Mouse (Mus musculus) C2C12 (cell line): ENCODE data around the gene Actrt2. TPM values are rescaled to one million over a fixed set of nuclear protein-coding genes. Genes with fewer than 3 reads are reported as not detected.

Experiments used
- H3K27me3 ChIP-seq: one replicate; pipeline ENCODE4 v1.6.1; 2011; ENCODE audit not compliant: control insufficient read depth, insufficient read depth, insufficient read length
- H3K36me3 ChIP-seq: one replicate; pipeline ENCODE4 v1.6.1; 2011; ENCODE audit not compliant: control insufficient read depth, insufficient read depth
- H3K4me3 ChIP-seq: one replicate; pipeline ENCODE4 v1.5.1; 2011; ENCODE audit warnings: mild to moderate bottlenecking, control low read depth; ENCODE audit not compliant: poor library complexity, insufficient read depth, severe bottlenecking
- H3K79me2 ChIP-seq: one replicate; pipeline ENCODE4 v1.6.1; 2011; ENCODE audit not compliant: control insufficient read depth, insufficient read depth
- H3K79me3 ChIP-seq: one replicate; pipeline ENCODE4 v1.6.1; 2011; ENCODE audit warnings: low read depth, control low read depth
- H3ac ChIP-seq: one replicate; pipeline ENCODE3; 2011; ENCODE audit warnings: low read depth; ENCODE audit not compliant: control insufficient read depth, insufficient read length
- CEBPB ChIP-seq: IDR thresholded peaks from one replicate; pipeline ENCODE4 v1.6.1; 2011; ENCODE audit warnings: low read depth, mild to moderate bottlenecking, control low read depth, moderate library complexity
- CTCF ChIP-seq: IDR thresholded peaks from one replicate; pipeline ENCODE4 v1.5.1; 2011; ENCODE audit not compliant: control insufficient read depth, insufficient read depth, insufficient read length
- FOSL1 ChIP-seq: IDR thresholded peaks from one replicate; pipeline ENCODE4 v1.8.0; 2011; ENCODE audit warnings: mild to moderate bottlenecking, low read length; ENCODE audit not compliant: poor library complexity, insufficient read depth, severe bottlenecking
- MAX ChIP-seq: IDR thresholded peaks from one replicate; pipeline ENCODE4 v1.6.1; 2011; ENCODE audit warnings: mild to moderate bottlenecking, control low read depth
- MYOD1 ChIP-seq: IDR thresholded peaks from one replicate; pipeline ENCODE4 v1.6.1; 2011; ENCODE audit warnings: low read depth; ENCODE audit not compliant: control insufficient read depth, insufficient read length
- MYOG ChIP-seq: IDR thresholded peaks from one replicate; pipeline ENCODE4 v1.6.1; 2011; ENCODE audit not compliant: control insufficient read depth, insufficient read length; ENCODE audit errors: extremely low read depth
- USF1 ChIP-seq: IDR thresholded peaks from one replicate; pipeline ENCODE4 v1.6.1; 2011; ENCODE audit warnings: low read depth, mild to moderate bottlenecking, control low read depth, moderate library complexity
- polyA plus RNA-seq: library from polyadenylated mRNA; unstranded; fragments of >200 nt; fragmentation: generic; extraction: Trizol; gene quantifications from one replicate; pipeline ENCODE4 v1.2.1, GENCODE M21; 2012; ENCODE audit warnings: missing spikeins

The Actrt2 gene
- polyA plus RNA-seq, 1 experiment = not detected

GRCm38 (mm10) chr4:154700436-154700835 lies 32.8 kb upstream of the Actrt2 start:
- no peaks in the 10 kb centered on the region for H3K36me3 ChIP-seq
- no peak overlapping the region for H3ac ChIP-seq
- H3K4me3 ChIP-seq = no peak overlapping the region
- no peak for TF ChIP-seq MYOD1
- TF ChIP-seq FOSL1 = no peak
- no peak for TF ChIP-seq CTCF
- no peak for TF ChIP-seq CEBPB
- TF ChIP-seq MAX = no peak
- TF ChIP-seq MYOG = no peak
- no peak for TF ChIP-seq USF1
- no peaks in the 10 kb centered on the region for H3K79me3 ChIP-seq
- H3K79me2 ChIP-seq = no peaks in the 10 kb centered on the region
- H3K27me3 ChIP-seq = no peaks in the 10 kb centered on the region

GRCm38 (mm10) chr4:154699236-154699635 lies 31.6 kb upstream of the Actrt2 start:
- TF ChIP-seq MYOD1 = no peak
- no peak for TF ChIP-seq MYOG
- TF ChIP-seq USF1 = no peak
- TF ChIP-seq FOSL1 = no peak
- TF ChIP-seq MAX = no peak
- TF ChIP-seq CEBPB = no peak
- no peak for TF ChIP-seq CTCF
- Histone ChIP-seq H3K36me3 (no peaks in the 10 kb centered on the region), H3K4me3 (no peak overlapping the region)

GRCm38 (mm10) chr4:154698631-154699030 lies 31.0 kb upstream of the Actrt2 start:
- TF ChIP-seq FOSL1 (no peak), MAX (no peak), CTCF (no peak), CEBPB (no peak), MYOD1 (no peak)
- no peaks in the 10 kb centered on the region for H3K36me3 ChIP-seq
- H3K4me3 ChIP-seq = no peak overlapping the region

More at GRCm38 (mm10) chr4:154699236-154699635, 31.6 kb upstream of the Actrt2 start:
- no peaks in the 10 kb centered on the region for H3K79me2 ChIP-seq
- no peaks in the 10 kb centered on the region for H3K79me3 ChIP-seq
- no peak overlapping the region for H3ac ChIP-seq
- H3K27me3 ChIP-seq = no peaks in the 10 kb centered on the region

GRCm38 (mm10) chr4:154698021-154698590 lies 30.4 kb upstream of the Actrt2 start:
- H3K79me3 ChIP-seq = no peaks in the 10 kb centered on the region
- no peak overlapping the region for H3K4me3 ChIP-seq
- no peaks in the 10 kb centered on the region for H3K79me2 ChIP-seq
- no peaks in the 10 kb centered on the region for H3K36me3 ChIP-seq
- H3ac ChIP-seq = no peak overlapping the region
- no peak for TF ChIP-seq FOSL1
- no peak for TF ChIP-seq MYOG
- no peak for TF ChIP-seq USF1
- TF ChIP-seq MAX = no peak
- no peak for TF ChIP-seq CEBPB
- TF ChIP-seq MYOD1 = no peak
- TF ChIP-seq CTCF = no peak
- no peaks in the 10 kb centered on the region for H3K27me3 ChIP-seq

More at GRCm38 (mm10) chr4:154698631-154699030, 31.0 kb upstream of the Actrt2 start:
- Histone ChIP-seq H3K79me2 (no peaks in the 10 kb centered on the region), H3ac (no peak overlapping the region), H3K79me3 (no peaks in the 10 kb centered on the region), H3K27me3 (no peaks in the 10 kb centered on the region)

- H3K79me3 ChIP-seq = no peaks in the 10 kb centered on the region
- no peaks in the 10 kb centered on the region for H3K79me2 ChIP-seq
- TF ChIP-seq MYOG = no peak
- TF ChIP-seq USF1 = no peak
- TF ChIP-seq MYOD1 = no peak
These were observed 29.8 kb upstream of the Actrt2 start for GRCm38 (mm10) chr4:154697476-154697875.

GRCm38 (mm10) chr4:154696552-154696951 lies 28.9 kb upstream of the Actrt2 start:
- Histone ChIP-seq H3K79me2 (no peaks in the 10 kb centered on the region), H3ac (no peak overlapping the region), H3K27me3 (no peaks in the 10 kb centered on the region), H3K4me3 (no peak overlapping the region), H3K36me3 (no peaks in the 10 kb centered on the region), H3K79me3 (no peaks in the 10 kb centered on the region)
- no peak for TF ChIP-seq CEBPB
- no peak for TF ChIP-seq MYOD1
- TF ChIP-seq MAX = no peak
- TF ChIP-seq CTCF = no peak
- no peak for TF ChIP-seq USF1
- TF ChIP-seq FOSL1 = no peak
- no peak for TF ChIP-seq MYOG

More at GRCm38 (mm10) chr4:154697476-154697875, 29.8 kb upstream of the Actrt2 start:
- Histone ChIP-seq H3K27me3 (no peaks in the 10 kb centered on the region), H3ac (no peak overlapping the region), H3K36me3 (no peaks in the 10 kb centered on the region), H3K4me3 (no peak overlapping the region)
